Mouse (Mus musculus) common myeloid progenitor, adult 5-6 weeks (primary cell): ENCODE measurements around the gene Zfp710. TPM values are rescaled to one million over a fixed set of nuclear protein-coding genes. Genes with fewer than 3 reads are reported as not detected.

Experiments
- ATAC-seq: replicated peaks from 2 replicates; pipeline ENCODE4 v1.8.0; 2016; ENCODE audit warnings: low read depth, mild to moderate bottlenecking, moderate TSS enrichment, inconsistent platforms; ENCODE audit not compliant: poor library complexity, severe bottlenecking
- total RNA-seq: library from RNA; stranded (forward); fragments of 200-1000, 187-1606 nt; gene quantifications from 2 replicates; pipeline ENCODE4 v1.2.3, GENCODE M21; 2017

Zfp710 gene
- total RNA-seq, 1 experiment from 2014 or later, result 17.8 TPM

DNA sequence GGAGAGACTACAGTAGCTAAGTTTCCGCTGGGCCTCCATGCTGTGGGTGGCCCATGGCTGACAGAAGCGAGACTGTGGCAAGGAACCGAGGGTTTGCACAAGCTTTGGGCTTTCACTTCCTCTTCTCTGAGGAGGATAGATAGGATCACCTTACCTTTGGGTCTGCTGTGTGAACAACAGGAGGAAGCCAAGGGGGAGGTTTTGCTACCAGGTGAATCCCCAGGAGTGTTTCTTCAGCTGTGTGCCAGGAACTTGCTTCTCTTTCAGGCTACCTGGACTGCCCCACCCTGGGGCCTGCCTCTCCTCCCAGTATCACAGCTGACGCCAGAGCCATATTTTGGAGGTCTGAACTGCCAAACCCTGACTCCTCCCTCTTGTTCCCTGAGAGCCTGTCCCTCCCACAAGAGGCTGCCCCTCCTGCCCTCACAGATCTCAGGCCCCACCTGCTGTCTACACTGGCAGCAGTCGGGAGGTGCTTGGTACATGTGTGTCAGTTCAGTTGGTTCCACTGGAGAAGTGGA is 50.4 kb downstream of the Zfp710 start:
- ATAC-seq, result peak; percentile 60

DNA sequence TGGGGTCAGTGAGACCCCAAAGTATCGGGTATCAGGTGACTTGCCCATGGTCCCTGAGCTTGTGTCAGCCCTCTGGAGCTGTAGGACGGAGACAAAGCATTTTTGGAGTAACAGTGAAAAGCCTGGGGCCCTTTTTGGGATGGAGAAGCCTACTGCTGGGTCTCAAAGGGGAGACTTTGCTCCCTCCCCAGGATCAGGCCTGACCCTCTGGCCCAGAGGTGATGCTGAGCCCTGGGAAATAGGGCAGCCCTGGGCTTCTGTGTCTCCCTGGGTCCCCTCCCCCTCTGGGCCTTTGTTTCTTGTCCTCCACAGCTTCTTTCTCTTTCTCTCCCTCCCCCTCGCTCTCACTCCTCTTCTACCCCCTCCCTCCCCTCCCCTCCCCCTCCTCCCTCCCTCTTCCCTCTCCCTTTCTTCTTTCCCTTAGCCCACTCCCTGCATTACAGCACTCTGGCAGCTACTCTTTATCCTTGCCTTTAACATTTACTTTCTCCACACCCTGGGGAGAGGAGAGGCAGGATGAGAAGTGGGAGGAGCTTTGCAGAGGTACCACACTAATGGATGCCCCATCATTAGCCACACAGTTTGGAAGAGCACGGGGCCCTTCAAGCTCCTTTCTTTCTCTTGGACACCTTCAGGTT is 51.5 kb downstream of the Zfp710 start:
- ATAC-seq, result no peak

DNA sequence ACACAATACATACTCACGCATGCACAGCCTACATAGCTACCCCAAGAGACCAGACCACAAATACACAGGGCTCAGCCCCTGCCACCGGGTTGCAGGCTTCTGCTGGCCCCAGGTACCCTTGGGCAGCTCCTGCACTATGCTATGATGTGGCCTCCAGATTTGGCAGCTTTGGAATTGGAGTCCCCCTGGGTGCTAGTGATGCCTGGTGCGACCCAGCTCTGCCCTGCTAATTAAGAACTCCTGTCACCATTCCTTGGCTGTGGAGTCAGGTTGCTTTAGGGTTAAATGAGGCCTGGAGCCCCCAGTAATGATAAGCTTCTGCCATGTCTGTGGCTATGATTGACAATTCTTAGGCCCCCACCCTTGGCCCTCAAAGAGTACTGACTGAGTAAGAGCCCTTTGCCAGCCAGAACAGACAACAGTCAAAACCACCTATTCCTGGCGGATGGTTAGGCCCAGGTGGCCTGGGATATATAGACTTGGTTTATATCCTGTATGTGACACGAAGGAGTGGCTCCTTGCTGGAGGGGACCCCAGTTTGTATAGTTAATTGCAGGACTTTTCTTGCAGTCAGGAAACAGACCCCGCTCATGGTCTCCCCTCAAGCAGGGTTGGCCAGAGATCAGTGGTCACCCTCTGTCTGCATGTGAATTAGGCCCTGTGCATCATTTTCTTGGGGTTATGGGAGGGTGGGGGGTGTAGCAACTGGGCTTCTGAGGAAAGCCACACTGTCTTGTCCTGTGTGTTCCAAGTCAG is 52.5 kb downstream of the Zfp710 start:
- no peak for ATAC-seq

DNA sequence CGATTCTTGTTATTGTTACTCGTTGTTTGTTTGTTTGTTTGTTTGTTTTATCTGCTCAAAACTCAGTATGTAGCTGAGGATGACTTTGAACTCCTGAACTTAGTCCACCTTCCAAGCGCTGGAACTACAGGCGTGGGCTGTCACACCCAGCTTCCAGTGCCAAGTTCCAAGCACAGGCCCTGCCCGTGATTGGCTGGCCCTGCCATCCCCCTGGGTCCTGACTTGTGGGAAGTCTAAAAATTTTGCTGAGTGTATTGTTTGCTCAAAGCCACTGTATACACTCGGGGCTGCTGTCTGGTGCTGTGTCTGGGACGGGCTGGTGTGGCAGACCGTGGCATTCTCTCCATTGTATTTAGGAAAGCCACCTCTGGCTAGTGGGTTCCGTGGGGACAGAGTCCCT is 53.2 kb downstream of the Zfp710 start:
- no peak for ATAC-seq

DNA sequence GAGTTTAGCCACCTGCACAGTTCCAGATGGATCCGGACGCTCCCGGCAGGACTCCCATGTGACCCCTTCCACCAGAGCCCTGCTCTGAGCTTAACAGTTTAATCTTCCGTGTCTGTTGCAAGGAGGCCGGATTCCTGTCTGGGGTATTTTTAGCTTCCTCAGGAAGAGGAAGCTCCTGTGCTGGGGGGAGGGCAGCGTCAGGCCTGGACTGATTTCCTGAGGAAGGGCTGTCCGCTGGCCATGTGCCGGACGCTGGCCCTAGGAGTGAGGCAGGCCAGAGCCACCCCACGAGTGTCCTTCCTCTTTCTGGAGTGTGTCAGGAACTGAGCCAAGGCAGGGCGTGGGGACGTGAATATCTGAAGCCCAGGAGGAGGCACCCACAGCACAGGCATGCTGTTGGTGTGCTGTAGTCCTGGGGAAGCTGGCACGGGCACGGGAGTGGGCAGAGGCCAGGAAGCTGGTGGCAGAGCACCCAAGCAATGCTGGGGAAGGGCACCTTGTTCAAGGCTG is 54.2 kb downstream of the Zfp710 start:
- ATAC-seq, result peak; percentile 66

DNA sequence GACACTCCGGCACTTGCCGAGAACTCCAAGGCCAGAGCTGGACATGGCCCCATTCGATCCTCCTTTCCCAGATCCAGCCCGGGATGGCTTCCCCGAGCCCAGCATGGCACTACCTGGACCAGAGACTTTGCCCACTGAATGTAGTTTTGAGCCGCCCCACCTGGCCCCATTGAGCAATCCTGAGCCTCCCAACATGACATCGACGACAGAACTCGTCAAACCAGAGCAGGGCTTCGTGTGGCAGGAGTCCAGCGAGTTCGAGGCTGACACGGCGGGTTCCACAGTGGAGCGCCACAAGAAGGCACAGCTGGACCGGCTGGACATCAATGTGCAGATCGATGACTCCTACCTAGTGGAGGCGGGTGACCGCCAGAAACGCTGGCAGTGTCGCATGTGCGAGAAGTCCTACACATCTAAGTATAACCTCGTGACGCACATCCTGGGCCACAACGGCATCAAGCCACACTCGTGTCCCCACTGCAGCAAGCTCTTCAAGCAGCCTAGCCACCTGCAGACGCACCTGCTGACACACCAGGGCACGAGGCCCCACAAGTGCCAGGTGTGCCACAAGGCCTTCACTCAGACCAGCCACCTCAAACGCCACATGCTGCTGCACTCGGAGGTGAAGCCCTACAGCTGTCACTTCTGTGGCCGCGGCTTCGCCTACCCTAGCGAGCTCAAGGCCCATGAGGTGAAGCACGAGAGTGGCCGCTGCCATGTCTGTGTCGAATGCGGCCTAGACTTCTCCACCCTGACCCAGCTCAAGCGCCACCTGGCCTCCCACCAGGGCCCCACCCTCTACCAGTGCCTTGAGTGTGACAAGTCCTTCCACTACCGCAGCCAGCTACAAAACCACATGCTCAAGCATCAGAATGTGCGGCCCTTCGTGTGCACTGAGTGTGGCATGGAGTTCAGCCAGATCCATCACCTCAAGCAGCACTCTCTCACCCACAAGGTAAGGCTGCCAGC is 57.3 kb downstream of the Zfp710 start:
- no peak for ATAC-seq

DNA sequence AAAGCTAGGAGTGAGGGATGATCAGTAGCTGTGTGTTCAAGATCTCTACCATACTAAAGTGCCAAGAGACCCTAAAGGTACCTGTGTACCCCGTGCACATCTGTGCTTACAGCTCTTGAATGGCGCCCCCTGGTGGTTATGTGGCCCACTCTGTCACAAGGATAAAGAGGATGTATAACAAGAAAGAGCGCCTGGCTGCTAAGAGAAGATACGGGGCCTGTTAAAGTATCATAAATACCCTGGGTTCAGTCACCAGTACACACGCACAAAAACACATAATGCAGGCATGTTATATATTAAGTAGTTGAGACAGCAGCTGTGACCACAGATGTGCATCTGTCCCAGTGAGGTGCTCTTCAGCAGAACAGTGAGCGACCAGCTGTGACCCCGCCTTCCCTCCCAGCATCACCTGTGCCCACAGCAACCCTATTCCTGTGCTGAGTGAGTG is 59.9 kb downstream of the Zfp710 start:
- ATAC-seq, result peak; percentile 71

DNA sequence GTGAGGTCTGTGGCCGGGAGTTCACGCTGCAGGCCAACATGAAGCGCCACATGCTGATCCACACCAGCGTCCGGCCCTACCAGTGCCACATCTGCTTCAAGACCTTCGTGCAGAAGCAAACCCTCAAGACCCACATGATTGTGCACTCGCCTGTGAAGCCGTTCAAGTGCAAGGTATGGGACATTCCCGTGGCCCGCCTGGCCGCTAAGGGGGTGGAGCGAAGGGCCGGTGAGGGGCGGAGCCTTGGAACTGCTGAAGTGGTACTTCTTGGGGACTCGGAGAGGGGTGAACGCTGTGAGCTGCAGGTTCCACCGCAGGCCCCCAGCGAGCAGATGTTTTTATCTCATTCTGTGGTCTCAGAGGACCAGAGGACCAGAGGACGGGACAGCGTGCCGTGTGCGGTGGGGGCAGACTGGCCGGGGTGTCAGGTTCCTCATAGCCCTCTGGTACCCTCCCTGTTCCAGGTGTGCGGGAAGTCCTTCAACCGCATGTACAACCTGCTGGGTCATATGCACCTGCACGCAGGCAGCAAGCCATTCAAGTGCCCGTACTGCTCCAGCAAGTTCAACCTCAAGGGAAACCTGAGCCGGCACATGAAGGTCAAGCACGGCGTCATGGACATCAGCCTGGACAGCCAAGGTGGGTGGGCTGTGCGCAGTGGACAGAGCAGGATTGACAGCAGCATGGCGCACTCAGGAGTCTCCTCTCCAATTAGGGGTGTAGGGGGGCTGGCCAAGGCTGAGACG is 61.5 kb downstream of the Zfp710 start:
- ATAC-seq, result no peak

DNA sequence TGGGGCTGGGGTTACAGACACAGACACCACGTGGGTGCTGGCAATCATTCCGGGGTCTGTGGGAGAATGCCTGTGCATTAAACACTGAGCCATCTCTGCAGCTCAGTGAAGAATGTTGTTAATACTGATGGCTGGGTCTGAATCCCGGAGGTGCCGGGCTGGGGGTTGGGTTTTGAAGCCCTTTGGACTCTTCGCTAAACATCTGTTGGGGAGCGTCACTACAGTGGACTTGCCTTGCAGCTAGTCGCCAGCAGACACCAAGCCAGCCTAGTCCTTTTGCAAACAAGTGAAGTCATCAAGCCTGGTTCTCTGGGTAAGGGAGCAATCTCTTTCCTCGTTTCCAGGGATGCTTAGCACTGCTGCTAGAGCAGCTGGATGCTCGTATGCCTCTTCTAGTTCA is 63.6 kb downstream of the Zfp710 start:
- ATAC-seq, result no peak

DNA sequence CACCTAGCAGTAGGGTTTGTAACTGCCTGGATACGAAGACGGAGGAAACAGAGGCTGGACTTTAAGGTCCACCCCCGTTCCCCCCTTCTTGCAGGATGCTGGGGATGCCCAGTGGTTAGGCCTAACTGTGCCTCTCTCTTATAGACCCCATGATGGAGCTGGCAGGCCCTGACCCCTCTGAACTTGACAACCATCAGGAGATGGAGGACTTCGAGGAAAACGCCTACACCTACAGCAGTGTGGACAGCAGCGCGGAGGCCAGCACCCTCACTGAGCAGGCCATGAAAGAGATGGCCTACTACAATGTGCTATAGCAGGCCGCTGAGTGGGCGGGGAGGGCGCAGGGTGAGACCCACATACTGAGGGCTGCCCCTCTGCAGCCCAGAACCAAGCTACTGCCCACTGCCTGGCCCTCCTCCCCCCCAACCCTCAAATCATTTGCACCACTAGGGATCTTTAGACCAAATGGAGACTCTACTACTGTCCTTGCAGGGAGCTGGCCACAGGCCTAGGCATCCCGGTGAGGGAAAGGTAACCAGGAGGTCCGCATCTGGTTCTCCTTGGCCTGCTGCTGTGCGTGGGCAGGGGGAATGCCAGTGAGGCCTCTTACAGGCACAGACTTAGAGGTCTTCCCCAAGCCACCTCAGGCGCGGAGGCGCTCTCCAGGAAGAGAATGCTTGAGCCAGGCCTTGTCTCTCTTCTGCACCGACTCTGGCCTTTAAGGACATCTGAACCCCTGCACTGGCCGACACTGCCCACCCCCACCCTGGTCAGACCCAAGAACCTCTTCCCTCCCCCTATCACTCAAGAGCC is 65.8 kb downstream of the Zfp710 start:
- ATAC-seq, result no peak

DNA sequence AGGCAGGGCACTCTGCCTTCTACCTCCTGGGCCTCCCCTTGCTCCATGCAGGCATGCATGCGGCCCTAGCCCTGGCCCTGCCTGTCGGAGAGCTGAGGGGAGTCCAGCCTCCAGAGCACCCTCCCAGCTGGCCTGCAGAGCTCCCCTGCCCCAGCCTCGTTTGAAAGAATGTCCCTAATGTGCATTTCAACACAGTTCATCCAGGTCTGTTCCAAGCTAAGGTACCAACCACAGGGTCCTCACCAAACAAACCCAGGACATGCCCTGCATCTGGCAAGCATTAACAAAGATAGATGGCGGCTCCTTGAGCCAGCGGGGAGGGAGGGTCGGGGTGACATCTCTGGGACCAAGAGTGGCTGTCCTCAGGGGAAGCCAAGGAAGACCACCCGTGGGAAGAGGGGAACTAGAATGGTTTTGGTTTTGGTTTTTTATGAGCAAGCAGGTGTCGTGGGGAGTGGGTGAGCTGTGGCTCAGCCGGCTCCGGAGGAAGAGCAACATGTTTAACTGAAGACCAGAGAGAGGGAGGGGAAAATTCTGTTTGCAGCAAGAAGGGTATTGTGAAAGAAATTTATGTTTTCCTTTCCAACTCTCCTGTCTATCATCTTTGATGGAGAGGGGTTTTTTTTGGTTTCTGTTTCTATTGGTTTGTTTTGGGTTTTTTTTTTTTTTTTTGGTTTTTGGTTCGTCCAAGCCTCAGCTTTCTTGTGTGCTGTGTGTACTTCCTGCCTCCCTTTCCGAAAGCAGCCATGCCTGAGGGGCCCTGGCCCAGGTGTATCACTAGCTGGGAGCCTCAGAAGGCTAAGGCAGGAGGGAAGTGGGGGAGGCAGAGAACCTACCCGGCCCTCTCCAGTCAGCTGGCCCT is 66.6 kb downstream of the Zfp710 start:
- ATAC-seq, result peak; percentile 34

DNA sequence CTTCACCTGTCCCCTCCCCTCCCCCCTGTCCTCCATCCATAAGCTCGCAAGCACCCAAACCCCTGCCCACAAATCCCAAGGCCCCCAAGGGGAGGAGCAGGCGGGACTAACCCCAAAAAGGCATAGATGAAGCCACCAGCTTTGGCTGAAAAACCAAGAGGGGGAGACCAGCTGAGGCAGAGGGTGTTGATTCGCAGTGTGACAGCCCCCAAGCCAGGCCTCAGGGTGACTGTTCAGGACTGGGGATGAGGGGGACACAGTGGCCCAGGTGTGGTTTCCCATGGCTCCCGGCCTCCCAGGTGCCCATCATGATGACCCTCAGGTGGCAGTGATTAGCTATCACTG is 67.2 kb downstream of the Zfp710 start:
- no peak for ATAC-seq

DNA sequence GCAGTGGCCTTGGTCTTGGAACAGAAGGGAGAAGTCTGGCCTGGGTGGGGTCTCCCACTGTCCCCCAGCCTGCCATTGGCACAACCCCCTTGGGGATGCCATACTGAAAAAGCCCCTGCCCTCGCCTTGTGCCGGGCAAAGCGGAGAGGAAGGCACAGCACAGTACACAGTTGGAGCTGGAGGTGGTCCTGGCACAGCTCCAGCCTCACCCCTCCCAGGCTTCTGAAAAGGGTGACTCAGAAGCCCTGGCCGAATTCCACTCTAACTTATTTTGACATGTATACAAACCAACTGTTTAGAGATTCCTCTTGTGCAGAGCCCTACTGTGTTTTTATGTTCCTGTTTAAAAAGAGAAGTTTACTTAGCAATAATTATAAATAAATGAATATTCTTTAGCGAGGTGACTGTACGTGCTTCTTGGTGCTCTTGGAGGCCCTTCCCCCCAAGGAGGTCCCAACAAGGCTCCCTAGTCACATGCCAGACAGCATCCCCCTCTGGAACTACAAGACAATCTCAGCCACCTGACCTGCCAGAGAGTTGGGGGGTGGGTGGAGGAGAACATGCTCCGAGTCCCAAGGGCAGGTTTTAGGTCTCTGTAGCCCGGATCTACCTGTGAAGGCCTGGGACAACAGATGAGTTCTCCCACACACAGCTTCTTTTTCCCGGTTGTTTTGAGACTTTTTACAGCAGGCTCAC is 67.9 kb downstream of the Zfp710 start:
- ATAC-seq, result no peak

DNA sequence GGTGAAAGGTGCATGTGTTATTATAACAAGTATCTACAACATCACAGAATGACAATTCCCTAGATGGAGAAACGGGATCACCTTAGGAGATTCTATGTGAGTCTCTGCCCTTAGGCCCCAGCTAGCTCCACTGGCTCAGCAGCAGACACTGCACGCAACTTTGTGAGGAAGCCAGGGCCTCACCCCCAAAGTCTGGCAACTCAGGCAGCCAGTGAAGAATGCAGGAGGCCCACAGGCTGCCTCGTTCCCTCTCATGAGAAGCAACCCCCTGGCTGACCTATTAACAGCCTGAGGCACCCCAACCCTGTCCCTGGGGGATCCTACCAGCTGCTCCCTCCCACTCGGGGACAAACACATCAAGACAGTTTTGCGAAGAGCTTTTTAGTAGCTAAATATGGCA is 69.9 kb downstream of the Zfp710 start:
- ATAC-seq, result no peak

DNA sequence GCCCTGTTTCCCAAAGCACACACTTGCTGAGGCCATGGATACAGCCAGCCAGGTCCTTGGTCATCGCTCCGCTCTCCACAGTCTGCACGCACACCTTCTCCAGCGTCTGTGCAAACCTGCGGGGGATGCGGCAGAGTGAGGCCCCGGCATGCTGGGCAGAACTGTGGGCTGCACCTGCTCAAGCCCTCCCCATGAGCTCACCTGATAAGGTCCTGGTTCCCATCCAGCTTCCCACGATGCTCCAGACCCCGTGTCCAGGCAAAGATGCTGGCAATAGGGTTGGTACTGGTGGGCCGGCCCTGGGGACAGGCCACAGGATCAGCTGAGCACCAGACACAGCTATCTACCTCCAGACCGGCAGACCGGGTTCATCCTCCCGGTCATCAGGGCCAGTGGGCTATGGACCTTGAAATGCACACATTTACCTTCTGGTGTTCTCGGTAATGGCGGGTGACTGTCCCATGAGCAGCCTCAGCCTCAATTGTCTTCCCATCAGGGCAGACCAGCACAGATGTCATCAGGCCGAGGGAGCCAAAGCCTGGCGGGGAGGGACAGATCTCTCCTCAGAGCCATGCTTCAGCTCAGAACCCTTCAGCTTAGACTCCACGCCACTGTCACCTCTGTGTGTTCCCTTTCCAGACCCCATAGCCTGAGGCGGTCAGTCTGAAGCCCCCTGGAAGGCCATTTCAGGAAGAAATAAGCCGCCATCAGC is 71.1 kb downstream of the Zfp710 start:
- no peak for ATAC-seq

DNA sequence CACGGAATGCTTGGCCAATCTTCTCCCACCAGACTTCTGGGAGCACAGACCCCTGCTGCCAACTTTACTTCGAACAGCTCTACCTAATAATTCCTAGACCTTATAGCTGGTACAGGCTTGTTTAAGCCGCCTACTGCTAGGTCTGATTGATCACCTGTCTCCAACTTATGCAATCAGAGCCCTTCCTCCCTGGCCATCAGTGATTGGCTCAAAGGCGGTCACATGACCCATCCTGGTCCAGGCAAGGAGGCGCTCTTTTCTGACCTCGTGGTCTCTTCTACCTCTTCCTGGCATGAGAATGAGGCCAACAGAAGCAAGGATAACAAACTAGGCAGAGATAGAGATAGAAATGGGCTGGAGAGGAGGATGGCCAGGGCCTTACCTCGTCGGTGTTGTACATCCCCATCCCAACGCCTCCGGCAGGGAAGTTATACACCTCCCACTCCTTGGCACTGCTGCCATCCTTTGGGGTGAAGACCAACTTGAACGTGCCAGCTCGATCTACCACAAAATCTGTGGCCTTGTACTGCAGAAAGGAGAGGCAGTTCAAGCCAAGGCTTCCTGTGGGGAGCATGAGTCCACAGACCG is 73.9 kb downstream of the Zfp710 start:
- no peak for ATAC-seq
